Mouse (Mus musculus) liver, embryonic 12.5 days (tissue): ENCODE measurements around the gene BC005537. TPM values are rescaled to one million over a fixed set of nuclear protein-coding genes. Genes with fewer than 3 reads are reported as not detected.
A peak's percentile ranks its signal among the peaks of the same experiment; 100 is the strongest.

ENCODE experiments used
- ATAC-seq: fragments of 200-750 bp; cut with Nextera tagmentation; 2 replicates; pipeline ENCODE4 v1.8.0; 2017; ENCODE audit warnings: moderate number of reproducible peaks, mild to moderate bottlenecking, moderate library complexity
- H3K27ac ChIP-seq: fragments of 300-500 bp; sonication (generic); 2 replicates; pipeline ENCODE4 v1.5.1; 2016; ENCODE audit warnings: mild to moderate bottlenecking
- H3K27me3 ChIP-seq: fragments of 300-500 bp; sonication (generic); replicated peaks from 2 replicates; pipeline ENCODE4 v1.6.1; 2016; ENCODE audit warnings: mild to moderate bottlenecking, moderate library complexity
- H3K36me3 ChIP-seq: fragments of 300-500 bp; sonication (generic); 2 replicates; pipeline ENCODE4 v1.6.1; 2016; ENCODE audit warnings: mild to moderate bottlenecking, moderate library complexity
- H3K4me1 ChIP-seq: fragments of 300-500 bp; sonication (generic); 2 replicates; pipeline ENCODE4 v1.6.1; 2016
- H3K4me2 ChIP-seq: fragments of 300-500 bp; sonication (generic); 2 replicates; pipeline ENCODE4 v1.6.1; 2016; ENCODE audit warnings: mild to moderate bottlenecking, moderate library complexity
- H3K4me3 ChIP-seq: fragments of 300-500 bp; sonication (generic); 2 replicates; pipeline ENCODE4 v1.5.1; 2016; ENCODE audit warnings: mild to moderate bottlenecking, moderate library complexity
- H3K9ac ChIP-seq: fragments of 300-500 bp; sonication (generic); 2 replicates; pipeline ENCODE4 v1.6.1; 2016; ENCODE audit warnings: mild to moderate bottlenecking, moderate library complexity
- H3K9me3 ChIP-seq: fragments of 300-500 bp; sonication (generic); replicated peaks from 2 replicates; pipeline ENCODE4 v1.6.1; 2016; ENCODE audit warnings: mild to moderate bottlenecking, moderate library complexity
- WGBS: fragments of 180-500 bp; shearing (Covaris S2); methylation state at CpG from one replicate; pipeline ENCODE4 v1.1.7; 2016; ENCODE audit not compliant: insufficient replicate concordance; 5-methylcytosine and 5-hydroxymethylcytosine counted together
- polyA plus RNA-seq: library from polyadenylated mRNA; unstranded; fragments of >200 nt; fragmentation: Nextera tagmentation; extraction: Ambion mirVana; gene quantifications from 2 replicates; pipeline ENCODE4 v1.2.1, GENCODE M21; 2016

Gene BC005537
- polyA plus RNA-seq, 1 experiment from 2014 or later = 10.8 TPM

- H3K9ac ChIP-seq = no peak overlapping the region
- no peaks in the 10 kb centered on the region for H3K36me3 ChIP-seq
- no peaks in the 10 kb centered on the region for H3K9me3 ChIP-seq
- no peak overlapping the region for H3K4me2 ChIP-seq
- WGBS = 60% methylated on average over 2 of the region's 2 CpGs
- H3K27ac ChIP-seq = no peak overlapping the region
- no peak overlapping the region for H3K4me3 ChIP-seq
- ATAC-seq = no peak
- no peaks in the 10 kb centered on the region for H3K27me3 ChIP-seq
- 0 out of 2 replicates have a peak, but pooled peaks cover 3% of the 10 kb centered on the region for H3K4me1 ChIP-seq
Measured at GRCm38 (mm10) chr13:24778026-24778425, 23.4 kb upstream of the BC005537 start.

DNA sequence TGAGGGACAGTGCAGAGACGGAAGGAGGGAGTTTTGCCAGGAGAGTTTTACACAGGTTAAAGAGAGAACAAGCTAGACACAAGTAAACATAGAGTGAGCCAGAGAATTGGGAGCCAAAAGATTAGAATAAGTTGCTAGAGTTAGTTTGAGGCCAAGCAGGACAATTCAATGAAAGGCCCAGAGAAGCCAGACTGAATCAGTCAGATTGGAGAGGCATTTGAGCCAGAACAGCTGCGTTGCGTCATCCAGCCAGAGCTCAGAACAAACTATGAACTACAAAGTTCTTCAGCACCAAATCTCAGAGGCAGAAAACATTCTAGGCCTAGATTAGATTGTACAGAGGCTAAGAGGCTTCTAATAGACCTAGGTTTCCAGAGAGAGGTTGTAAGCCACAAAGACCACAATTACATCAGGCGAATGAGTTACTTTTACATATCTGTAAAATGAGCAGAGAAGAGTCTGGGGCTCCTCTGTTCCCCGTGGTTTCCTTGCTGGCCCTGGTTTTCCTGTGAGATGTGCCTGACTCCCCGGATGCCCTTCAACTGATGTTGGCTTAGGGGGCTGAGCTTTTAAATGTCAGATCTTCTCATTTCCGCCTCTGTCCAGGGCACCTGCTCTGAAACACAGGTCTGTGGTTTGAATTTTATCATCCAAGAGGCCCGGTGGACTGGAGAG, 22.6 kb upstream of the BC005537 start:
- H3K4me1 ChIP-seq = 0 out of 2 replicates have a peak, but pooled peaks cover 3% of the 10 kb centered on the region
- H3K27me3 ChIP-seq = no peaks in the 10 kb centered on the region
- no peaks in the 10 kb centered on the region for H3K36me3 ChIP-seq
- no peak overlapping the region for H3K9ac ChIP-seq
- ATAC-seq = no peak
- no peak overlapping the region for H3K4me3 ChIP-seq
- no peak overlapping the region for H3K27ac ChIP-seq
- no peak overlapping the region for H3K4me2 ChIP-seq
- no peaks in the 10 kb centered on the region for H3K9me3 ChIP-seq
- 55% methylated on average over 8 of the region's 8 CpGs for WGBS

DNA sequence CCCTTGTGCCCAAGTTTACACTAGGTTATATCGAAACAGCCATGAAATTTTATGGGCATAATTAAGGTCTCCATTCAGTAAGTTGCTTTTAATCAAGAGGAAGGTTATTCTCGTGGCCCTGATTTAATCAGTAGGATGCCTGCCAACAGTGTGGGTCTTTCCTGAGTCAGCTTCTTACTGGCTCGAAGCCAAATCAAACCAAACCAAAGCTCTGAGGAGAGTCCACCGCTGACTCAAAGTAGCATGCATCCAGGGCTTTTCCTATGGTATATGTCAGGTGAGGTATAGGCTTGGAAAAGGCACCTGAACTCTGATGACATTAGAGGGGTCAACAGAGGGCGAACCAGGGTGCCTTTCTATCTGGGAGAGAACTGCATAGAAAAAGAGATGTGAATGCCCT, 19.5 kb upstream of the BC005537 start:
- 53% methylated on average over 5 of the region's 5 CpGs for WGBS
- H3K27ac ChIP-seq = no peak overlapping the region
- no peak for ATAC-seq
- H3K27me3 ChIP-seq = no peaks in the 10 kb centered on the region
- H3K9ac ChIP-seq = no peak overlapping the region
- H3K9me3 ChIP-seq = no peaks in the 10 kb centered on the region
- H3K4me2 ChIP-seq = no peak overlapping the region
- H3K4me1 ChIP-seq = no peaks in the 10 kb centered on the region
- H3K4me3 ChIP-seq = no peak overlapping the region
- no peaks in the 10 kb centered on the region for H3K36me3 ChIP-seq

DNA sequence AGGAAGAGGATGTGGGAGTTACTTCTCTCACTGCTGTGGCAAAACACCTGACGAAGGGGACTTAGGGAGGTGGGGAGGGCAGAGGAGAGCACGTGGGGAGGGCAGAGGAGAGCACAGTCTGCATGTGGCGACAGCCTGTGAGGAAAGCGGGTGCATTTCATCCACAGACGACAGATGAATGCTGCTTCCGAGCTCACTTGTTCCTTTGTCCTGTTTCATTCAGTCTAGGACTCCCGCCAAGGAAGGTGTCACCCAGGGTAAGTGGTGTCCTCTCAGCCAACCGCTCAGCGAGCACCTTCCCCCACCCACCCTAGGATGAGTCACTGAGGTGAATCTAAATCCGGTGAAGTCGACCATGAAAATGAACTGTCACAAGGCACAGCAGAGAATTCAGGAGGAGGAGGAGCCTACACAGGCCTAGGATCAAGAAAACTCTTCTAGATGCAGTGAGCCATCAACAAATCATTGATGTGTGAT, 15.4 kb upstream of the BC005537 start:
- Histone ChIP-seq H3K4me1 (no peaks in the 10 kb centered on the region), H3K27me3 (no peaks in the 10 kb centered on the region), H3K4me2 (no peak overlapping the region), H3K4me3 (no peak overlapping the region), H3K9ac (no peak overlapping the region), H3K9me3 (no peaks in the 10 kb centered on the region), H3K36me3 (no peaks in the 10 kb centered on the region), H3K27ac (no peak overlapping the region)
- ATAC-seq = no peak
- WGBS = 52% methylated on average over 11 of the region's 11 CpGs

DNA sequence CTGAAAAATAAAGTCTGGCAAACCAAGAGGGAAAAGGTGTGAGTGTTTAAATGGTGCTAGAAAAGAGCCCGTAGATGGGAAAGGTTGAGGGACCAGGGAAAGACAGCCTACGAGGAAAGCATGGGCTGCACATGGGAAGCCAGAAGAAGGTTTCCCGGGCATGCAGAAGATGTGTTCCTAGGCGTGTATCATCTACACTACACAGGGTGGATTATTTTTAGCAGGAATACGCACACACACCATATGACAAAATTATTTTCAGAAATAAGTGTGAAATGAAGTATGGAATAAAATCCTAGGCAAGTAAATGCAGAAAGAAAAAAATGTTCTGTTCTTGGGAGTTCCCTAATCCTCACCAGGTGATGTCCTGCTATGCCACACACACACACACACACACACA, 14.0 kb upstream of the BC005537 start:
- H3K36me3 ChIP-seq = no peaks in the 10 kb centered on the region
- no peak overlapping the region for H3K4me3 ChIP-seq
- H3K4me1 ChIP-seq = no peaks in the 10 kb centered on the region
- WGBS = 77% methylated on average over 5 of the region's 5 CpGs
- H3K9ac ChIP-seq = no peak overlapping the region
- no peak overlapping the region for H3K4me2 ChIP-seq
- H3K27ac ChIP-seq = no peak overlapping the region
- ATAC-seq = no peak
- H3K9me3 ChIP-seq = no peaks in the 10 kb centered on the region
- no peaks in the 10 kb centered on the region for H3K27me3 ChIP-seq

GRCm38 (mm10) chr13:24791349-24791748, 10.1 kb upstream of the BC005537 start:
- H3K9me3 ChIP-seq = no peaks in the 10 kb centered on the region
- no peaks in the 10 kb centered on the region for H3K27me3 ChIP-seq
- no peak overlapping the region for H3K4me2 ChIP-seq
- WGBS = 23% methylated on average over 2 of the region's 2 CpGs
- no peak overlapping the region for H3K9ac ChIP-seq
- H3K4me1 ChIP-seq = no peaks in the 10 kb centered on the region
- no peaks in the 10 kb centered on the region for H3K36me3 ChIP-seq
- H3K4me3 ChIP-seq = no peak overlapping the region
- no peak overlapping the region for H3K27ac ChIP-seq
- ATAC-seq = peak; percentile 42; the same call in 1 of the 2 replicates

- no peak overlapping the region for H3K4me3 ChIP-seq
- no peak overlapping the region for H3K9ac ChIP-seq
- H3K36me3 ChIP-seq = no peaks in the 10 kb centered on the region
- peak overlapping the region; percentile 5; the same call in 1 of the 2 replicates for H3K27ac ChIP-seq
- no peaks in the 10 kb centered on the region for H3K9me3 ChIP-seq
- H3K4me2 ChIP-seq = no peak overlapping the region
- 69% methylated on average over 9 of the region's 9 CpGs for WGBS
- no peaks in the 10 kb centered on the region for H3K4me1 ChIP-seq
- ATAC-seq = no peak
- no peaks in the 10 kb centered on the region; the same call in 1 of the 2 replicates for H3K27me3 ChIP-seq
Measured at GRCm38 (mm10) chr13:24792411-24793045, 8.9 kb upstream of the BC005537 start.

DNA sequence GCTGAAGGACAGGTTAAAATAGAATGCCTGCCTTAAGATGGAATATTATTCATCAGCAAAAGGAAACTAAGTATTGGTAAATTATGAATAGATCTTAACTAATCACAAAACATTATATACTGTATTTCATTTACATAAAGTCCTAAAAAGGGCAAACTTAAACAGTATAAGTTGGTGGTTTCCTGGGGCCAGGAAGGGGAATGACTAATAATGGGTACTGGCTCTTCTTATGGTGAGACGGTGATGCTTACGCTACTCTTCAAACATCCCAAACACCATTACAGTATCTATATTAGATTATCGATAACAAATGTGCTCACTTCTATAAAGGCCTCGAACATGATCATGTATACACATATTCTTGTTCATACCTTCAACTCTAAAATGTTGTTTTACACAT, 2.8 kb upstream of the BC005537 start:
- no peak overlapping the region for H3K4me2 ChIP-seq
- no peak for ATAC-seq
- no peak overlapping the region for H3K4me3 ChIP-seq
- peaks cover 15% of the 10 kb centered on the region for H3K4me1 ChIP-seq
- WGBS = 93% methylated on average over 4 of the region's 4 CpGs
- 0 out of 2 replicates have a peak, but pooled peaks cover 4% of the 10 kb centered on the region for H3K36me3 ChIP-seq
- no peaks in the 10 kb centered on the region for H3K9me3 ChIP-seq
- H3K27me3 ChIP-seq = no peaks in the 10 kb centered on the region; the same call in 1 of the 2 replicates
- no peak overlapping the region for H3K27ac ChIP-seq
- no peak overlapping the region for H3K9ac ChIP-seq

- peaks cover 20% of the 10 kb centered on the region for H3K4me1 ChIP-seq
- peak overlapping the region; percentile 100 for H3K9ac ChIP-seq
- ATAC-seq = no peak
- peak overlapping the region; percentile 100 for H3K27ac ChIP-seq
- H3K9me3 ChIP-seq = no peaks in the 10 kb centered on the region
- H3K4me3 ChIP-seq = peak overlapping the region; percentile 97
- 78% methylated on average over 5 of the region's 5 CpGs for WGBS
- 0 out of 2 replicates have a peak, but pooled peaks cover 8% of the 10 kb centered on the region for H3K36me3 ChIP-seq
- H3K4me2 ChIP-seq = peak overlapping the region; percentile 90
- no peaks in the 10 kb centered on the region; the same call in 1 of the 2 replicates for H3K27me3 ChIP-seq
Measured at GRCm38 (mm10) chr13:24799378-24799777, 2.1 kb upstream of the BC005537 start.

DNA sequence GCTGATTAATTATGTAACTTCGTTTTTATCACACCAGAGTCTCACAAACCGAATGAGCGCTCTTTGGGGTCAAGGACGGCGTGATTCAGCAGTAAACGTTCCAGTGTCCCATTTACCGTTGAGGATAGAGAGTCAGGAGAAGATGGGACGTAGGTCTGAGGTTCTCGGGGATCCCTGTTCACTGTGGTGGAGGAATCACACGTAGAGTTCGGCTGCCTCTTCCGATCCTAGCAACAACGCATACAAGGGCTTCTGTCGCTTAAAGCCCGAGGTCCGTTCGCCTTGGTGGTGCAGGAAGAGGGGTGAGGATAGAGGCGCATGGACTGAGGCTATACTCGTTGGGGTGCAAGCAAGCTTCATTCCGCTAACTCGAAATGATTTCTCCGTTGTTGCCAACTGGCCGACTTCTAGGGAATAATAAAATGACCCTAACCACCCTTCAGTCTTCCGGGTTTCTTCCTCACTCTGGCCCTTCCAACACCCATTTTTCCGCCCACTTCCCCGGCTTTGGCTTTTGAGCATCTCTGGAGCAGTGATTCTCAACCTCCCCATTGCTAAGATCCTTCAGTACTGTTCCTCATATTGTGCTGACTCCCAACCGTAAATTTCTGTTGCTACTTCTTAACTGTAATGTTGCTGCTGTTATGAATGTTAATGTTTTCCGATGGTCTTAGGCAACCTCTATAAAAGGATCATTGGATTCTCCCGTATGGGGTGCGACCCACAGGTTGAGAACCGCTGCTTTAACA, 1.4 kb upstream of the BC005537 start:
- H3K9ac ChIP-seq = peak overlapping the region; percentile 100
- peak overlapping the region; percentile 100 for H3K27ac ChIP-seq
- peaks cover 25% of the 10 kb centered on the region for H3K4me1 ChIP-seq
- H3K9me3 ChIP-seq = no peaks in the 10 kb centered on the region
- WGBS = under 1% methylated on average over 31 of the region's 31 CpGs
- H3K36me3 ChIP-seq = peaks cover 13% of the 10 kb centered on the region
- H3K27me3 ChIP-seq = no peaks in the 10 kb centered on the region; the same call in 1 of the 2 replicates
- peak overlapping the region; percentile 90 for H3K4me2 ChIP-seq
- ATAC-seq = peak; percentile 16
- peak overlapping the region; percentile 97 for H3K4me3 ChIP-seq

GRCm38 (mm10) chr13:24800674-24801307, 666 bp upstream of the BC005537 start:
- H3K9me3 ChIP-seq = no peaks in the 10 kb centered on the region
- peaks cover 31% of the 10 kb centered on the region for H3K4me1 ChIP-seq
- H3K9ac ChIP-seq = peak overlapping the region; percentile 100
- H3K27ac ChIP-seq = peak overlapping the region; percentile 100
- H3K4me2 ChIP-seq = peak overlapping the region; percentile 90
- H3K4me3 ChIP-seq = peak overlapping the region; percentile 97
- WGBS = under 1% methylated on average over 42 of the region's 42 CpGs
- H3K36me3 ChIP-seq = peaks cover 20% of the 10 kb centered on the region
- ATAC-seq = peak; percentile 95
- H3K27me3 ChIP-seq = no peaks in the 10 kb centered on the region; the same call in 1 of the 2 replicates
